Mouse (Mus musculus): ENCODE measurements around the gene Fam83b. TPM values are rescaled to one million over a fixed set of nuclear protein-coding genes. Genes with fewer than 3 reads are reported as not detected.

The Fam83b gene
- polyA plus RNA-seq (2012; rRNA removed), result 0.70 and 6.7 TPM in 2 replicates

GRCm38 (mm10) chr9:76566515-76567280, at the start of gene Fam83b:
Gene Fam83b (minus strand): TSS chr9:76567116.
- 1% methylated on average over 40 of the region's 40 CpGs for WGBS
- no peaks in the 10 kb centered on the region for H3K27me3 ChIP-seq (ENCODE audit: control insufficient read depth, insufficient read depth, low read length)
- peaks cover 11% of the 10 kb centered on the region; the same call in 1 of the 2 replicates for H3K4me1 ChIP-seq (ENCODE audit: control insufficient read depth, insufficient read depth, insufficient read length, low read length)
- peak within 1 kb of the TSS; percentile 86 for H3K4me3 ChIP-seq (ENCODE audit: low read depth, low read length)
- peak within 1 kb of the TSS; percentile 95 for H3K27ac ChIP-seq (ENCODE audit: insufficient read depth, low read depth, low read length)
- TF ChIP-seq CTCF (IDR thresholded peaks at IDR 0.05; ENCODE audit: extremely low read depth, insufficient read length, insufficient replicate concordance, low read depth, low read length) (no peak), POLR2A (IDR thresholded peaks at IDR 0.05; ENCODE audit: low read depth, low read length) (peak; percentile 31)
- no peaks in the 10 kb centered on the region for H3K36me3 ChIP-seq (ENCODE audit: control insufficient read depth, insufficient read depth, low read length)

GRCm38 (mm10) chr9:76614165-76614564, 47.2 kb upstream of the Fam83b start:
- WGBS, result 68% methylated on average over 4 of the region's 4 CpGs
- Histone ChIP-seq H3K4me1 (ENCODE audit: control insufficient read depth, insufficient read depth, insufficient read length, low read length) (no peaks in the 10 kb centered on the region), H3K27me3 (ENCODE audit: control insufficient read depth, insufficient read depth, low read length) (no peaks in the 10 kb centered on the region), H3K36me3 (ENCODE audit: control insufficient read depth, insufficient read depth, low read length) (no peaks in the 10 kb centered on the region), H3K27ac (ENCODE audit: insufficient read depth, low read depth, low read length) (no peak overlapping the region), H3K4me3 (ENCODE audit: low read depth, low read length) (no peak overlapping the region)
- no peak for TF ChIP-seq CTCF (IDR thresholded peaks at IDR 0.05; ENCODE audit: extremely low read depth, insufficient read length, insufficient replicate concordance, low read depth, low read length)
- TF ChIP-seq POLR2A (IDR thresholded peaks at IDR 0.05; ENCODE audit: low read depth, low read length), result no peak

GRCm38 (mm10) chr9:76603744-76604143, 36.8 kb upstream of the Fam83b start:
- Histone ChIP-seq H3K36me3 (ENCODE audit: control insufficient read depth, insufficient read depth, low read length) (no peaks in the 10 kb centered on the region), H3K27me3 (ENCODE audit: control insufficient read depth, insufficient read depth, low read length) (no peaks in the 10 kb centered on the region), H3K4me1 (ENCODE audit: control insufficient read depth, insufficient read depth, insufficient read length, low read length) (no peaks in the 10 kb centered on the region), H3K27ac (ENCODE audit: insufficient read depth, low read depth, low read length) (no peak overlapping the region), H3K4me3 (ENCODE audit: low read depth, low read length) (no peak overlapping the region)
- no peak for TF ChIP-seq CTCF (IDR thresholded peaks at IDR 0.05; ENCODE audit: extremely low read depth, insufficient read length, insufficient replicate concordance, low read depth, low read length)
- no peak for TF ChIP-seq POLR2A (IDR thresholded peaks at IDR 0.05; ENCODE audit: low read depth, low read length)
- whole genome bisulfite sequencing, result 73% methylated on average over 5 of the region's 5 CpGs

GRCm38 (mm10) chr9:76602874-76603273, 36.0 kb upstream of the Fam83b start:
- H3K27ac ChIP-seq (ENCODE audit: insufficient read depth, low read depth, low read length), result no peak overlapping the region
- 60% methylated on average over 2 of the region's 2 CpGs for WGBS
- H3K36me3 ChIP-seq (ENCODE audit: control insufficient read depth, insufficient read depth, low read length), result no peaks in the 10 kb centered on the region

GRCm38 (mm10) chr9:76597395-76597794, 30.5 kb upstream of the Fam83b start:
- WGBS, result 80% methylated on average over 4 of the region's 4 CpGs
- Histone ChIP-seq H3K4me3 (ENCODE audit: low read depth, low read length) (no peak overlapping the region), H3K36me3 (ENCODE audit: control insufficient read depth, insufficient read depth, low read length) (no peaks in the 10 kb centered on the region), H3K4me1 (ENCODE audit: control insufficient read depth, insufficient read depth, insufficient read length, low read length) (no peaks in the 10 kb centered on the region), H3K27ac (ENCODE audit: insufficient read depth, low read depth, low read length) (no peak overlapping the region), H3K27me3 (ENCODE audit: control insufficient read depth, insufficient read depth, low read length) (no peaks in the 10 kb centered on the region)
- no peak for TF ChIP-seq CTCF (IDR thresholded peaks at IDR 0.05; ENCODE audit: extremely low read depth, insufficient read length, insufficient replicate concordance, low read depth, low read length)
- TF ChIP-seq POLR2A (IDR thresholded peaks at IDR 0.05; ENCODE audit: low read depth, low read length), result no peak

More at GRCm38 (mm10) chr9:76602874-76603273, 36.0 kb upstream of the Fam83b start:
- no peak overlapping the region for H3K4me3 ChIP-seq (ENCODE audit: low read depth, low read length)
- no peaks in the 10 kb centered on the region for H3K27me3 ChIP-seq (ENCODE audit: control insufficient read depth, insufficient read depth, low read length)
- no peak for TF ChIP-seq CTCF (IDR thresholded peaks at IDR 0.05; ENCODE audit: extremely low read depth, insufficient read length, insufficient replicate concordance, low read depth, low read length)
- TF ChIP-seq POLR2A (IDR thresholded peaks at IDR 0.05; ENCODE audit: low read depth, low read length), result no peak
- no peaks in the 10 kb centered on the region for H3K4me1 ChIP-seq (ENCODE audit: control insufficient read depth, insufficient read depth, insufficient read length, low read length)

- Histone ChIP-seq H3K4me3 (ENCODE audit: low read depth, low read length) (no peak overlapping the region), H3K36me3 (ENCODE audit: control insufficient read depth, insufficient read depth, low read length) (no peaks in the 10 kb centered on the region), H3K27me3 (ENCODE audit: control insufficient read depth, insufficient read depth, low read length) (no peaks in the 10 kb centered on the region), H3K27ac (ENCODE audit: insufficient read depth, low read depth, low read length) (no peak overlapping the region), H3K4me1 (ENCODE audit: control insufficient read depth, insufficient read depth, insufficient read length, low read length) (no peaks in the 10 kb centered on the region)
- TF ChIP-seq POLR2A (IDR thresholded peaks at IDR 0.05; ENCODE audit: low read depth, low read length) (no peak), CTCF (IDR thresholded peaks at IDR 0.05; ENCODE audit: extremely low read depth, insufficient read length, insufficient replicate concordance, low read depth, low read length) (no peak)
- WGBS, result 11% methylated on average over 2 of the region's 2 CpGs
These were observed 26.9 kb upstream of the Fam83b start for GRCm38 (mm10) chr9:76593841-76594240.

GRCm38 (mm10) chr9:76583943-76584342, 17.0 kb upstream of the Fam83b start:
- Histone ChIP-seq H3K36me3 (ENCODE audit: control insufficient read depth, insufficient read depth, low read length) (no peaks in the 10 kb centered on the region), H3K4me3 (ENCODE audit: low read depth, low read length) (no peak overlapping the region), H3K4me1 (ENCODE audit: control insufficient read depth, insufficient read depth, insufficient read length, low read length) (peaks cover 4% of the 10 kb centered on the region; the same call in 1 of the 2 replicates), H3K27me3 (ENCODE audit: control insufficient read depth, insufficient read depth, low read length) (no peaks in the 10 kb centered on the region), H3K27ac (ENCODE audit: insufficient read depth, low read depth, low read length) (no peak overlapping the region)
- 34% methylated on average over 6 of the region's 6 CpGs for WGBS
- TF ChIP-seq CTCF (IDR thresholded peaks at IDR 0.05; ENCODE audit: extremely low read depth, insufficient read length, insufficient replicate concordance, low read depth, low read length) (no peak), POLR2A (IDR thresholded peaks at IDR 0.05; ENCODE audit: low read depth, low read length) (no peak)

Measured in small intestine, adult 2 months (tissue).